Mouse (Mus musculus) erythroblast, embryonic 14.5 days (primary cell): ENCODE measurements around the gene Sh3pxd2a.

Experiments
- GATA1 ChIP-seq: IDR thresholded peaks from 2 replicates; pipeline ENCODE4 v1.6.1; 2012; ENCODE audit warnings: low read length, inconsistent platforms, mixed read lengths
- TAL1 ChIP-seq: IDR thresholded peaks from 3 replicates; pipeline ENCODE4 v1.6.1; 2012; ENCODE audit warnings: low read length, inconsistent platforms, mixed read lengths

DNA sequence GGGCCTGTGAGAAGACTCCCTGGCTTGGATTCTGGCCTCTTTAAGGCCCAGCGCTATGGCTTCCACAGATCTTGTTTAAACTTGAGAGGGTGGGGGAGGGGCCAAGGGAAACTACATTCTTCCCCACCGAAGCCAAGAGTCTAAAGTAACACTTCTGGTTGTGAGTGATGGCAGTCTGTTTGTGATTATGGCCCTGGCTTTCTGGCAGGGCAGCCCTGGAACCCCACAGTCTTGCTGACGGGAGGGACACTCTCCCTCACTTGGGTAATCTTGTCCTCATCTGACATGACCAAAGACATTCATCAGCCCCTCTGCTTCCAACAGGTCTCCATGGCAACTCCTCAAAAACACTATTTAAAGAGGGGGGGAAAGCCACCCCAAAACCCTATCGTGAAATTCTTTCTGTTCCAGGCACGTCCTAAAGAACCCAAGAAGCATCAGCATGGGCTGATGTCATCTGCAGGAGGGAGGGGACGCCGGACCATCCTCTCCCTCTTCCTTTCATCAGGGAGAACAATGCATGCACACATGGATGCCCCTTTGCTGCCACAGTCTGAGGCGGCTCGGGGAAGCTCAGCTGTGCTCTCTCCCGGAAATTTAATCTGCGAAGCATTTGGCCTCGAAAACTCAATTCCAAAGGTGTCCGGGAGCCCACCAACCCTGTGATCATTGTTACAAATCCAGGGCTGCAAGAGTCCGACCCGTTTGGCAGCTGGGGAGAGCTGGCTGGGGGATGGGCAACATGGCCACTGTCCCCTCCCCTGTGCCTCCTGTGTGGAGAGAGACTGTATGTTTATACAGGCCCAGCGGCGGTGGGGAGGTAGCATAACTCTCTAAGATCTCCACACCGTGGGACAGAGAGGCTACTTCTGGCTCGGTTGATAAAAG is 162.7 kb downstream of the Sh3pxd2a start:
- no peak for TF ChIP-seq GATA1
- no peak for TF ChIP-seq TAL1
